ENCODE assay signal across 18 mouse cellular contexts in genomic region chr15:92491376-92491775, GRCm38 (mm10).
DNase-seq lines count a peak whose midpoint lies in the region.
"Had no signal": no experiment of that assay in that cellular context is flagged by ENCODE, and none has a peak within 500 bp of the region (broad histone marks: within the 10 kb centered on the region; RNA-seq: fewer than 3 reads in every experiment).

No protein-coding gene starts in this region.

- DNase-seq in frontal cortex, adult 2 months (ENCODE audit: extremely low spot score in 1 of 2, low spot score in 1 of 2): peak; percentile 28 to 33
- DNase-seq in frontal cortex, postnatal 36 days (ENCODE audit: low spot score in 2 of 2): no peak
- peak; percentile 31 for DNase-seq in layer of hippocampus, adult 9-11 months
- DNase-seq in layer of hippocampus, postnatal 36 days: no peak
- DNase-seq in right cerebral cortex, adult 18-20 months: peak; percentile 43
- DNase-seq in right cerebral cortex, postnatal 25 days: no peak
- DNase-seq: adrenal gland, postnatal 10 days; B cell, adult 2 months; cerebellum, adult 11-12 months; cerebellum, adult 8-10 months; cerebellum, postnatal 10 days; cerebellum, postnatal 36 days; embryo, embryonic 11 days; gastrocnemius, postnatal 10 days; gastrocnemius, postnatal 36 days; heart, adult 2 months; heart, postnatal 14 days; heart, postnatal 4 days had no signal

Comparison
In these comparisons a context has a peak if more than half of its experiments do, and no peak if none do; other contexts are left out.
1. DNase-seq: peak in frontal cortex, adult 2 months (2 of 2), layer of hippocampus, adult 9-11 months (single experiment) and right cerebral cortex, adult 18-20 months (single experiment); none in frontal cortex, postnatal 36 days (0 of 2), layer of hippocampus, postnatal 36 days (0 of 2) and right cerebral cortex, postnatal 25 days (single experiment).